In the genomic region with DNA sequence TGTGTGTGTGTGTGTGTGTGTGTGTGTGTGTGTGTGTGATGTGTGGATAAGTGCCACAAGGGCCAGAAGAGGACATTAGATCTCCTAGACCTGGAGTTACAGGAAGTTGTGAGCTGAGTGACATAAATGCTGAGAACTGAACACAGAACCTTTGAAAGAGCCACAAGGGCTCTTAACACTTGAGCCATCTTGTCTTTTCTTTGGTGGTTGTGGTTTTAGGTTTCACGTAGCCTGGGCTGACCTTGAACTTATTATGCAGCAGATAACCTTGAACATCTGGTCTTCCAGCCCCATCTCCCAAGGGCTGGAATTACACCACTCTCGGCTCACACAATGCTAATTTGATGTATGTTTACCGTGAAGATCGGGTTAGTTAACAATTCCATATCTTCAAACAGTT, we compare ENCODE assay signal across 29 mouse cellular contexts.
"Had no signal": no experiment of that assay in that cellular context is flagged by ENCODE, and none has a peak within 500 bp of the region (broad histone marks: within the 10 kb centered on the region; RNA-seq: fewer than 3 reads in every experiment).

No protein-coding gene starts in this region.

- H3K27me3 ChIP-seq: liver, embryonic 12.5 days; liver, embryonic 13.5 days; liver, embryonic 15.5 days; lung, embryonic 15.5 days; megakaryocyte, embryonic 14.5 days; midbrain, embryonic 13.5 days; midbrain, embryonic 15.5 days; neural tube, embryonic 12.5 days had no signal

- H3K4me3 ChIP-seq: myocyte had no signal

- H3K9ac ChIP-seq: limb, embryonic 12.5 days; limb, embryonic 13.5 days; limb, embryonic 15.5 days; liver, embryonic 12.5 days; liver, embryonic 13.5 days; liver, embryonic 14.5 days; liver, embryonic 15.5 days; liver, postnatal 0 days; lung, embryonic 14.5 days; lung, embryonic 15.5 days; midbrain, embryonic 12.5 days; midbrain, embryonic 13.5 days; neural tube, embryonic 12.5 days had no signal

- H3K4me1 ChIP-seq: midbrain, embryonic 15.5 days had no signal

- H3K36me3 ChIP-seq: limb, embryonic 10.5 days; limb, embryonic 12.5 days; limb, embryonic 13.5 days; limb, embryonic 15.5 days; liver, embryonic 12.5 days; liver, embryonic 13.5 days; liver, embryonic 15.5 days; lung, embryonic 15.5 days; midbrain, embryonic 10.5 days; midbrain, embryonic 12.5 days; midbrain, embryonic 13.5 days; midbrain, embryonic 15.5 days; neural tube, embryonic 12.5 days had no signal

- ATAC-seq: liver, embryonic 12.5 days; lung, postnatal 0 days had no signal

- DNase-seq: left cerebral cortex, postnatal 4 days; liver; liver, embryonic 13.5 days; liver, postnatal 0 days; lung, adult 18-20 months; lung, adult 2 months; lung, embryonic 14.5 days; lung, postnatal 10 days; lung, postnatal 14 days; lung, postnatal 36 days; lung, postnatal 4 days; midbrain, embryonic 14.5 days had no signal

- H3K9me3 ChIP-seq: limb, embryonic 10.5 days; limb, embryonic 12.5 days; limb, embryonic 13.5 days; limb, embryonic 15.5 days; liver, embryonic 12.5 days; liver, embryonic 13.5 days; liver, embryonic 15.5 days; lung, embryonic 15.5 days; megakaryocyte, embryonic 14.5 days; midbrain, embryonic 10.5 days; midbrain, embryonic 12.5 days; midbrain, embryonic 13.5 days; midbrain, embryonic 15.5 days; neural tube, embryonic 12.5 days had no signal

- H3K27ac ChIP-seq: limb, embryonic 10.5 days; limb, embryonic 12.5 days; limb, embryonic 13.5 days; limb, embryonic 15.5 days; liver, embryonic 14.5 days; liver, embryonic 15.5 days; lung, embryonic 15.5 days; macrophage; midbrain, embryonic 10.5 days; midbrain, embryonic 12.5 days; neural tube, embryonic 12.5 days had no signal
